Mouse (Mus musculus): ENCODE data around the gene Ckm. TPM values are rescaled to one million over a fixed set of nuclear protein-coding genes. Genes with fewer than 3 reads are reported as not detected.

The Ckm gene
- polyA plus RNA-seq, 1 experiment from 2014 or later: 0.15 TPM

- WGBS (ENCODE audit: insufficient replicate concordance): 7% methylated on average over 27 of the region's 27 CpGs
- H3K36me3 ChIP-seq: peaks cover 11% of the 10 kb centered on the region
- no peak overlapping the region for H3K27ac ChIP-seq
- H3K9ac ChIP-seq: 0 out of 2 replicates have a peak overlapping the region, but pooled peaks have one; percentile 4
- peaks cover 24% of the 10 kb centered on the region for H3K4me1 ChIP-seq
- peaks cover 64% of the 10 kb centered on the region for H3K27me3 ChIP-seq (replicated peaks)
- ATAC-seq: no peak
- H3K9me3 ChIP-seq (replicated peaks): peaks cover 11% of the 10 kb centered on the region
- peak overlapping the region; percentile 38 for H3K4me3 ChIP-seq
- peak overlapping the region; percentile 66 for H3K4me2 ChIP-seq
These were observed 4.9 kb upstream of the Ckm start for GRCm38 (mm10) chr7:19399496-19400280.

- Histone ChIP-seq H3K4me2 (no peak overlapping the region), H3K9me3 (replicated peaks) (peaks cover 11% of the 10 kb centered on the region), H3K27ac (no peak overlapping the region), H3K4me3 (no peak overlapping the region), H3K36me3 (no peaks in the 10 kb centered on the region), H3K9ac (no peak overlapping the region), H3K4me1 (peaks cover 30% of the 10 kb centered on the region), H3K27me3 (replicated peaks) (peaks cover 72% of the 10 kb centered on the region)
- 62% methylated on average over 4 of the region's 4 CpGs for WGBS (ENCODE audit: insufficient replicate concordance)
- ATAC-seq: no peak
These were observed 3.6 kb upstream of the Ckm start for GRCm38 (mm10) chr7:19400946-19401345.

GRCm38 (mm10) chr7:19402535-19403112 is 2.0 kb upstream of the Ckm start:
- Histone ChIP-seq H3K9ac (no peak overlapping the region), H3K9me3 (replicated peaks) (peaks cover 11% of the 10 kb centered on the region), H3K27me3 (replicated peaks) (peaks cover 81% of the 10 kb centered on the region), H3K4me1 (peaks cover 31% of the 10 kb centered on the region), H3K4me3 (no peak overlapping the region), H3K36me3 (no peaks in the 10 kb centered on the region), H3K4me2 (no peak overlapping the region), H3K27ac (no peak overlapping the region)
- 70% methylated on average over 9 of the region's 9 CpGs for WGBS (ENCODE audit: insufficient replicate concordance)
- ATAC-seq: no peak

- Histone ChIP-seq H3K27ac (no peak within 1 kb of the TSS), H3K4me1 (peaks cover 31% of the 10 kb centered on the region), H3K9me3 (replicated peaks) (peaks cover 11% of the 10 kb centered on the region), H3K4me3 (peak within 1 kb of the TSS; percentile 62), H3K36me3 (no peaks in the 10 kb centered on the region), H3K27me3 (replicated peaks) (peaks cover 76% of the 10 kb centered on the region), H3K9ac (peak within 1 kb of the TSS; percentile 67), H3K4me2 (peak within 1 kb of the TSS; percentile 94)
- ATAC-seq: peak; percentile 76
- WGBS (ENCODE audit: insufficient replicate concordance): 1% methylated on average over 62 of the region's 62 CpGs
These were observed 762 bp upstream of the Ckm start, which contains the start of gene Klc3 for GRCm38 (mm10) chr7:19403731-19404296. Gene Klc3, minus strand, starts transcription at chr7:19404104.

GRCm38 (mm10) chr7:19405417-19405816 is 841 bp downstream of the Ckm start:
- ATAC-seq: peak; percentile 50
- Histone ChIP-seq H3K9ac (no peak overlapping the region), H3K4me2 (peak overlapping the region; percentile 44), H3K27ac (no peak overlapping the region), H3K9me3 (replicated peaks) (peaks cover 11% of the 10 kb centered on the region), H3K36me3 (no peaks in the 10 kb centered on the region), H3K4me1 (peaks cover 21% of the 10 kb centered on the region), H3K4me3 (no peak overlapping the region), H3K27me3 (replicated peaks) (peaks cover 70% of the 10 kb centered on the region)
- 3% methylated on average over 19 of the region's 19 CpGs for WGBS (ENCODE audit: insufficient replicate concordance)

GRCm38 (mm10) chr7:19409753-19410152 is 5.2 kb downstream of the Ckm start:
- H3K27ac ChIP-seq: no peak overlapping the region
- no peak overlapping the region for H3K4me2 ChIP-seq
- 44% methylated on average over 6 of the region's 6 CpGs for WGBS (ENCODE audit: insufficient replicate concordance)
- H3K27me3 ChIP-seq (replicated peaks): peaks cover 49% of the 10 kb centered on the region
- H3K4me1 ChIP-seq: peaks cover 6% of the 10 kb centered on the region; the same call in 1 of the 2 replicates
- peaks cover 6% of the 10 kb centered on the region; the same call in 1 of the 2 replicates for H3K9me3 ChIP-seq (replicated peaks)
- H3K4me3 ChIP-seq: no peak overlapping the region
- H3K36me3 ChIP-seq: no peaks in the 10 kb centered on the region
- ATAC-seq: no peak
- no peak overlapping the region for H3K9ac ChIP-seq

GRCm38 (mm10) chr7:19410766-19411344 is 6.3 kb downstream of the Ckm start:
- Histone ChIP-seq H3K4me3 (no peak overlapping the region), H3K9ac (no peak overlapping the region), H3K27me3 (replicated peaks) (peaks cover 54% of the 10 kb centered on the region), H3K9me3 (replicated peaks) (peaks cover 6% of the 10 kb centered on the region; the same call in 1 of the 2 replicates), H3K27ac (no peak overlapping the region), H3K4me1 (peaks cover 2% of the 10 kb centered on the region; the same call in 1 of the 2 replicates), H3K4me2 (no peak overlapping the region), H3K36me3 (no peaks in the 10 kb centered on the region)
- ATAC-seq: no peak
- 62% methylated on average over 11 of the region's 11 CpGs for WGBS (ENCODE audit: insufficient replicate concordance)

GRCm38 (mm10) chr7:19411783-19412182 is 7.2 kb downstream of the Ckm start:
- Histone ChIP-seq H3K4me2 (no peak overlapping the region), H3K4me3 (no peak overlapping the region), H3K36me3 (no peaks in the 10 kb centered on the region), H3K4me1 (no peaks in the 10 kb centered on the region), H3K9ac (no peak overlapping the region), H3K27ac (no peak overlapping the region), H3K9me3 (replicated peaks) (peaks cover 6% of the 10 kb centered on the region; the same call in 1 of the 2 replicates), H3K27me3 (replicated peaks) (peaks cover 54% of the 10 kb centered on the region)
- no peak for ATAC-seq
- WGBS (ENCODE audit: insufficient replicate concordance): 64% methylated on average over 5 of the region's 5 CpGs

- H3K9ac ChIP-seq: no peak overlapping the region
- peaks cover 70% of the 10 kb centered on the region for H3K27me3 ChIP-seq (replicated peaks)
- H3K9me3 ChIP-seq (replicated peaks): peaks cover 6% of the 10 kb centered on the region; the same call in 1 of the 2 replicates
- no peak for ATAC-seq
- H3K4me2 ChIP-seq: no peak overlapping the region
- WGBS (ENCODE audit: insufficient replicate concordance): 64% methylated on average over 3 of the region's 3 CpGs
- no peaks in the 10 kb centered on the region for H3K4me1 ChIP-seq
- no peaks in the 10 kb centered on the region for H3K36me3 ChIP-seq
- H3K4me3 ChIP-seq: no peak overlapping the region
- no peak overlapping the region for H3K27ac ChIP-seq
These were observed 8.9 kb downstream of the Ckm start for GRCm38 (mm10) chr7:19413525-19413924.

- no peaks in the 10 kb centered on the region for H3K36me3 ChIP-seq
- peaks cover 18% of the 10 kb centered on the region for H3K4me1 ChIP-seq
- WGBS (ENCODE audit: insufficient replicate concordance): 35% methylated on average over 15 of the region's 15 CpGs
- ATAC-seq: no peak
- H3K9me3 ChIP-seq (replicated peaks): peaks cover 6% of the 10 kb centered on the region; the same call in 1 of the 2 replicates
- H3K4me2 ChIP-seq: no peak overlapping the region
- H3K9ac ChIP-seq: no peak overlapping the region
- no peak overlapping the region for H3K27ac ChIP-seq
- H3K4me3 ChIP-seq: no peak overlapping the region
- H3K27me3 ChIP-seq (replicated peaks): peaks cover 84% of the 10 kb centered on the region
These were observed 12.0 kb downstream of the Ckm start for GRCm38 (mm10) chr7:19416590-19416989.

- no peak overlapping the region for H3K27ac ChIP-seq
These were observed 15.5 kb downstream of the Ckm start for GRCm38 (mm10) chr7:19420121-19420520.

More at GRCm38 (mm10) chr7:19420121-19420520, 15.5 kb downstream of the Ckm start:
- Histone ChIP-seq H3K4me2 (peak overlapping the region; percentile 27; the same call in 1 of the 2 replicates), H3K9ac (no peak overlapping the region), H3K9me3 (replicated peaks) (no peaks in the 10 kb centered on the region), H3K27me3 (replicated peaks) (peaks cover 84% of the 10 kb centered on the region), H3K36me3 (peaks cover 2% of the 10 kb centered on the region; the same call in 1 of the 2 replicates), H3K4me3 (peak overlapping the region; percentile 7; the same call in 1 of the 2 replicates), H3K4me1 (peaks cover 19% of the 10 kb centered on the region)
- no peak for ATAC-seq
- 7% methylated on average over 28 of the region's 28 CpGs for WGBS (ENCODE audit: insufficient replicate concordance)

All from liver, embryonic 12.5 days (tissue).